Mouse (Mus musculus) mouse embryonic stem cell (cell line): ENCODE data around the gene Myh10.
"Not testable (repeated sequence)": the region's sequence is repeated elsewhere in the genome, so short reads cannot be mapped to it uniquely, and the experiment has no call there.

Experiments used
- in situ Hi-C, 2 experiments: fragments of 300-500 bp; cut with MboI; formaldehyde crosslinking; loops; 1 replicate in 1 of 2; 3 replicates in 1 of 2; pipeline ENCODE4 v1.14.3; 2019 to 2020; ENCODE audit warnings: low sequenced_read_pairs in 2 of 2, low pct_unique_long_range_greater_than_20kb in 1 of 2, mixed read lengths in 1 of 2; ENCODE audit not compliant: unreplicated experiment in 1 of 2

The Myh10 gene

DNA sequence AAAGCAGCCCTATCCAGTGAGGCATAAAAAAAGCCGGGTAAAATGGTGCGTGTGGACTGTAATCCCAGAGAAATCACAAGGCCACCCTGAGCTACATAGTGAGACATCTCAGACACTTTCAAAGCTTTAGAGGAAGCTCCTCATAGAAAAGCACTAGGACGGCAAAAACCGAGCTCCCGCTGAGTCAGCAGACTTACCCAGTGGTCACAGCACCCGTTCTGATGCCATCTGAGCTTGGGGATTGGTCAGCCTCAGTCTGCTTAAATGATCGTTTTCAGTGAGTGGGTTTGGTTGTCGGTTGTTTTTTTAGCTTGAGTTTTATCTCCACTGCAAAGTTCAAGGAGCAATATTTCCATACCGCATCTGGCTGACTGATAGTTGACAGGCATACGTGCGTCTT, 86.6 kb downstream of the Myh10 start:
- in situ Hi-C loops = no loop called here

DNA sequence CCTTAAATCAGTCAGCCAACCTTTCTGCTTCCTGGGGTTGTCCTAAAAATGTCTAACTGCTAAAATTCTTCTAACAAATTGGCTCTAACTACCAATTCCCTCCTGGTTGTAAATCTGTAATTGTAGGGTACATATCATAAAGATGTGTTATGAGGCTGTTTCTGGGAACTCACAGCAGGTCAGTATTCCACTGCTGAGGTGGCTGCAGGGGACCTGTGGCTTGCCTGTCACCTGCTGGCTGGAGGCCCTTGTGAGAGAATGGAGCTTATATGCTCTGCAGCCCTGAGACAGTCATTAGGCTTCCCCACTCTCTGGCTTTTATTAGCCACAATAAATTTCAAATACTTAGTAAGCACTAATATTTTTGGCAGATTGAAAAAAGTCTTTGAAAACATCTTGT, 87.5 kb downstream of the Myh10 start:
- in situ Hi-C loops = no loop called here

DNA sequence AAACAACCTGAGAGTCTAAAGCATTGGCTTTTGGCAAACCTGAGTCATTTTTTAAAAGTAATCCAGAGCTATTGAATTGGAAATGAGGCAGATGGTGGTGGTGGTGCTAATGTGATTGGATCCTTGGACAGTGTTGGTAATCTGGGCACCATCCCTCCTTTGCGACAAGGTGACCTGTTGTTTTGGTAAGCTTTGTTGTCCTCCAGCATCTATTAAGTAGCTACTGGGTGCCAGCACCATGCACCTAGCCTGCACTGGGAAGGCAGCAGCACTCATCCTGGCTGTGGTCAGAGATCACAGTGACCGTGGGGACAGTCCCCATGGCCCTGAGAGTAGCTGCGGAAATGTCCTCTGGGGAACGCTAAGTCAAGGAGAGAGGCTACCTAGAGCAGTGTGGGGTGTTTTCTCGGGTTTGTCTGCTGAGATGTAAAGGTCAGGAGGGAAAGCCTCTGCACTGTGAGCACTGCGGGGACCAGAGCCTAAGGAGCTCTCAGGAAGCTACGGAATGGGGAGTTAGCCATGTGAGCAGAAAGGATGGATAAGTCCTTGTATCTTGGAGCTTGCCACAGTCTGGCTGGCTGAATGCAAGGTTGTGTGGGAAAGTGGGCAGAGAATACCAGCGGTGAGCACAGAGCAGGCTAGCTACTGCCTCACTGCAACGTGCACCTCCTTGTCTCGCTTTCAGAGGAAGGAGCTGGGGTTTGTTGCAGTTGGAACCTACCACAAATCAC, 88.5 kb downstream of the Myh10 start:
- in situ Hi-C loops = no loop called here

- in situ Hi-C loops = no loop called here
Observed at GRCm38 (mm10) chr11:68780466-68781114, 89.2 kb downstream of the Myh10 start.

DNA sequence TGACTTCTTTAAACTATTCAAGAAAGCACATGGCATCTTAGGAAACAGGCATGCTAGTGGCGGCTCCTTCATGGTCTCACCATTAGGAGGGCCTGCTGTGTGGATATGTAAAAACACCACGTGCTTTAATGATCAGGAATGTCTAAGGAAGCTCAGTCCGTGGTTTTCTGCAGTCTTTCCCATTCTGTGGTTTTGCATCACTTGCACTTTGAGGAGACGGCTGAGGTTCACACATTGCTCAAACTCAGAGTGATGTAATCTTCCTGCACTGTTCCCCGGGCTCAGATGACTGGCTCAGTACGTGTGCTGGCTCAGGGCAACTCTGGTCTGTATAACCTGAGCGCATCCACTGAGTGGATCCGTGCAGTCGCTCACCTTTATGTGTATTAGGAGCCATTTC, 91.0 kb downstream of the Myh10 start:
- in situ Hi-C loops = no loop called here

DNA sequence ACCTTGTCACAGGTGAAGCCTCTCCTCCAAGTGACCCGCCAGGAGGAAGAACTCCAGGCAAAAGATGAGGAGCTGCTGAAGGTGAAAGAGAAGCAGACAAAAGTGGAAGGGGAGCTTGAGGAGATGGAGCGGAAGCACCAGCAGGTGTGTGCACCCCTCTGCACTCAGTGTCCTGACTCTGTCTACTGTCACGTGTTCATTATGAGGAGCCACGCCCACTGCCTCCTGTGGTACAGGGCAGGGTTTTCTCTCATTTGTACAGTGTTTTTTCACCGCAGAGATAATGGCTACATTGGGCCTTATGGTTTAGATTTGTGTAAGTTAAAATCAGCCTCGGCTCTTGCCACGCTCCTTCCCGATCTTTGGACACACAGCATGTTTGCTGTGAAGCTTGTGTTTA, 94.5 kb downstream of the Myh10 start:
- in situ Hi-C loops = no loop called here

GRCm38 (mm10) chr11:68787222-68787621, 95.9 kb downstream of the Myh10 start:
- in situ Hi-C loops = no loop called here

GRCm38 (mm10) chr11:68790720-68791119, 99.4 kb downstream of the Myh10 start:
- in situ Hi-C loops = no loop called here

DNA sequence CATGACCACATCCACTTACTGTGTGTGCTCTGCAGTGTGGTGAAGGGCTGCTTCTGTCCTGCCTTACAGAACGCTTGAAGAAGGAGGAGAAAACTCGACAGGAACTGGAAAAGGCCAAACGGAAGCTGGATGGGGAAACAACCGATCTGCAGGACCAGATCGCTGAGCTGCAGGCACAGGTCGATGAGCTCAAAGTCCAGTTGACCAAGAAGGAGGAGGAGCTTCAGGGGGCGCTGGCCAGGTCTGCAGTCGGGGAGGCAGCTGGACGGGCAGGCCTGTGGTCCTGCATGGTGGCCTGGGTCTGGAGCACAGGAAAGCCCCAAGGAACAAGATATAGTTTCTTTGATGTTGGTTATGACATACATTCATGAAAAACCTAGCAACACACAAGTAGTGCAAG, 100.4 kb downstream of the Myh10 start:
- in situ Hi-C loops = no loop called here

DNA sequence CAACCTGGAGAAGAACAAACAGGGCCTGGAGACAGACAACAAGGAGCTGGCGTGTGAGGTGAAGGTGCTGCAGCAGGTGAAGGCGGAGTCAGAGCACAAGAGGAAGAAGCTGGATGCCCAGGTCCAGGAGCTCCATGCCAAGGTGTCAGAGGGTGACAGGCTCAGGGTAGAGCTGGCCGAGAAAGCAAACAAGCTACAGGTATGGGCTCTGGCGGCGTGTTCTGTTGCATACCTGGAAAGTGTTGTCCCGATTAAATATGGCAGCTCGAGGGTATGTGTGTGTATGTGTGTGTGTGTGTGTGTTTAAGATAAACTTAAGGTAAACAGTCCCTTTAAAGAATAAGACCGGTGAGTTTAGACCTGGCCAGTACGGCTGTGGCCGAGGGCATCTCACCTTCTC, 106.9 kb downstream of the Myh10 start:
- in situ Hi-C loops = no loop called here

- in situ Hi-C loops = no loop called here
Observed at GRCm38 (mm10) chr11:68805148-68805547, 113.8 kb downstream of the Myh10 start.

DNA sequence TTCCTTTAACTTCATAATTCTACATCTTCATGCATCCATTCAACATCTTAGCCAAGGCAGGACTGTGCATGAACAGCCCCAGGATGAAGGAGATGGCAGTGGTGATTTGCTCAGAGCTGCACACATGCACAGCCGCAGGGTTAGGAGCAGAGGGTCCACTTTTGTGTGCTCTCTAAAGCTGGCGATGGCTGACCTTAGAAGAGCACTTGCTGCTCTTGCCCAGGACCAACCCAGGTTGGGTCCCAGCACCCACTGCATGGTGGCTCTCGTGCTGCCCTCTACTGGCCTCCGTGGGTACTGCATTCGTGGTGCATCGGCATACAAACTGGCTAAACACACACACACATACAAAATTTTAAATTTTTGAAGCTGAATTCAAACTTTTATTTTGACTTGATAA, 116.4 kb downstream of the Myh10 start:
- in situ Hi-C loops = no loop called here

DNA sequence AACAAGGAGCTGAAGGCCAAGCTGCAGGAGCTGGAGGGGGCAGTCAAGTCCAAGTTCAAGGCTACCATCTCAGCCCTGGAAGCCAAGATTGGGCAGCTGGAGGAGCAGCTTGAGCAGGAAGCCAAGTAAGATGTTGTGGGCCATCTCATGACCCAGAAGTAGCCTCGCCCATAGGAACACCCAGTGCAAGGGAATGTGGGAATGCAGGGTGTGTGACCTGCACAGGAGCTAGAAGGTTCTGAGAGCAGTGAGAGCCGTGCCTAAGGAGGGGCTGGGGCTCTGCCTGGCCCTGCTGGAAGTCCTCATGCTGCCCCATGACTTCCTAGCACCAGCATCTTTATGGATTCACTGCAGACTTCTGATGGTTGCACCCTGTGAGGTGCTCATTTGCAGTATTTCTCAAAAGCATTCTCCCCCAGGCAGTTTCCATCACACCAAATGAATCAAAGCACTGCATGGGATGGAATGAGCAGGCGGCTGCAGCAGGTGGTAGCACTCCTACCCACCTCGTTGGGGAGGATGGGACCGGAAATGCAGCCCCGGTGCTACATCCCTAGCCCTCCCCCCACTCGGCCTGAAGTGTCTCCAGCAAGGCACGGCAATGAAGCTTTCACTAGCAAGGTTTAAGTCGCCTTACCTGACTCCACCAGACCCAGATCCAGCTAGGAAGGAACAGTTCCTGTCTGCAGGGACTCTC, 120.7 kb downstream of the Myh10 start:
- in situ Hi-C loops = no loop called here

DNA sequence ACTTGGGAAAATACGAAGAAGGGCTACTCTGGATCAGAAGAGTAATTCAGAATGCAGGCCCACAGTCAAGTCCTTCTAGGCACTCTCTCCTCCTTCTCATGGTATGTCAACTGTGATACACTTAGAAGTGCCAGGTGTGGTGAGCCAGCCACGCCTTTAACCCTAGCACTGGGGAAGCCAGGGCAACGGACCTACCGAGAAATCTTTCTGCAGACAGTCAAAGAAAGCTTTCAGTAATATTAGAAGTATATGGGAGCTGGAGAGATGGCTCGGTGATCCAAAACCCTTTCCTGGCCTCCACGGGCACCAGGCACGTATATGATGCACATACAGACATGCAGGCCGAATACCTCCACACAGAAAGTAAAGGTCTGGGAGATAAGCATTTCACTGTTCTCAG, 127.1 kb downstream of the Myh10 start:
- in situ Hi-C loops = no loop called here

DNA sequence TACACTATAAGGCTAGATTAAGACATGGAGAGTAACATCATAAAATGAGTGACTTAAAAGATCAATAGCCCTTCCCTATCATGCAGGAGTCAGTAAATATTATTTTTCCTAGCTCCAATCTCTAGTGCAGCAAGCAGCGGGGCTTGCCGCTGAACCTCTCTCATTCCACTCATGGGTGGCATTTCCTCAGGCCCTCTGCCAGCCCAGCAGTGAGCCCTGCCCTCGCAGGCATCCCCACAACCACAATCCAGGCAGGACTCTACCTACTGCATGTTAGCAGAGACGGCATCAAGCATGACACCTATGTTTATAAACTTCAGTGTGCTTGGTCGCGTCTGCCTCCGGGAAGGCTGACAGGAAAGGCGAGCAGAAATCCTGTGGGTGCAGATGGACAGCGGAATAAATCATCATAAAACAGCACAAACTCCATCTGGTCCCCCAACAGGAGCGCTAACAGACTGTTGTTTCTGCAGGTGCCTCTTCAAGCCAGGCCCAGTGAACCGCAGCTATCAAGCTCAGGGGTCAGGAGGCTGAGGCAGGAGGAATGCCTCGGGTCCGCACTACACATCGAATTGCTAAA, 128.0 kb downstream of the Myh10 start:
- in situ Hi-C loops = no loop called here

- in situ Hi-C loops = no loop called here
Observed at GRCm38 (mm10) chr11:68822326-68822725, 131.0 kb downstream of the Myh10 start.

DNA sequence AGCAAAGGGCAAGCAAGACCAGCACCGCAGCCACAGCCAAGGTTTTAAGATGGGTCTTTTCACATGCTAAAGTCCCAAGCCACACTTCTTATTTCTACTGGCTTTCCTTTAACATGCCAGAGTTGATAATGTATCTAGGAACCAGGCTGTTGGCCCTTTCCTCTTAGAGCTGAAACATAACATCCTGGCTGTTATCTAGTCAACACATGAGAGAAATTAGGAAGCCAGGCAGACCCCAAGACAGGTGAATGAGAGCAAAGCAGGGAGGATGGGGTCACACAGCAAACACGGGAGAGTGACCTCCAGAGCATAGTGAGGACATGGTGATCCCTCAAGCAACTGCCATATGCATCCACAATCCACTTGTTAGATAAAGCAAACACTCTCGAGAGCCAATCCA, 135.4 kb downstream of the Myh10 start:
- in situ Hi-C loops = no loop called here

DNA sequence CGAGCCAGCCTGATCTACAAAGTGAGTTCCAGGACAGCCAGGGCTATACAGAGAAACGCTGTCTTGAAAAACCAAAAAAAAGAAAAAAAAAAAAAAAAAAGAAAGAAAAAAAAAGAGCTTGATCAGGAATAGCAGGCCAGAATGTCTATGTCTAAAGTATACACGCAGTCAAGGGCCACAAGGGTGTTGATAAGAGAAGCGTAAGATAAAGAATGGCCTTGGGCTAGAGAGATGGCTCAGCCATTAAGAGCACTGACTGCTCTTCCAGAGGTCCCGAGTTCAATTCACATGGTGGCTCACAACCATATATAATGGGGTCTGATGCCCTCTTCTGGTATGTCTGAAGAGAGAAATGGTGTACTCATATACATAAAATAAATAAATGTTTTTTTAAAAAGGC, 140.2 kb downstream of the Myh10 start:
- in situ Hi-C loops = not testable (repeated sequence)

GRCm38 (mm10) chr11:68832793-68833192, 141.4 kb downstream of the Myh10 start:
- in situ Hi-C loops = no loop called here
